Mouse (Mus musculus): ENCODE data around the gene Pcare.

DNA sequence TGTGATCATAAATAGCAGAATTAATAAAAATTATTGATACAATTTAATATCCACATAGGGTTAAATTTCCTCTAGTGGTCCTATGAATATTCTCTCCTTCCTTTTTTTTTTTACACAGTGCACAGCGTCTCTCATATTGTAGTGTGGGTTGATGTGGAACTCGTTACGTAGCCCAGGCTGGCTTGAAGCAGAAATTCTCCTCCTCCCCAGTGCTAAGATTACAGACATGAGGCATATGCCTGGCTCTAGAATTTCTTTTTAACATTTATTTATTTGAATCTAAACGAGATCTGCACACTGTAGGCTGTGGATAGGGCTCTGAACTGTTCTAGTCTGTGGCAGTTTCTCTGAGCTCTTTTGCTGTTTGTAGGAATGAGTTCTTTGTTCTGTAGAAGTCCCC, 22.6 kb upstream of the Pcare start:
- TF ChIP-seq HCFC1 (IDR thresholded peaks at IDR 0.05; ENCODE audit: low read depth, low read length) (no peak), MAFK (IDR thresholded peaks at IDR 0.05; ENCODE audit: insufficient replicate concordance, low read length) (no peak)

Measured in CH12.LX (cell line).